ENCODE assay signal across 13 mouse cellular contexts in genomic region chr2:51986695-51987094, GRCm38 (mm10). TPM values are rescaled to one million over a fixed set of nuclear protein-coding genes. Genes with fewer than 3 reads are reported as not detected.
"Had no signal": no experiment of that assay in that cellular context is flagged by ENCODE, and none has a peak within 500 bp of the region (broad histone marks: within the 10 kb centered on the region; RNA-seq: fewer than 3 reads in every experiment).

No protein-coding gene starts in this region.

- H3K27ac ChIP-seq: kidney, embryonic 15.5 days; left cerebral cortex, adult 2 months; limb, embryonic 15.5 days; liver, embryonic 12.5 days; midbrain, embryonic 12.5 days; stomach, postnatal 0 days had no signal

- H3K4me1 ChIP-seq: midbrain, embryonic 12.5 days had no signal

- ATAC-seq: intestine, embryonic 16.5 days; liver, embryonic 12.5 days; midbrain, embryonic 16.5 days had no signal

- H3K4me2 ChIP-seq: kidney, embryonic 15.5 days; limb, embryonic 15.5 days; liver, embryonic 12.5 days; midbrain, embryonic 12.5 days had no signal

- DNase-seq: kidney, adult 2 months; kidney, postnatal 14 days; right cerebral cortex, adult 18-20 months; right cerebral cortex, postnatal 25 days had no signal

- H3K4me3 ChIP-seq: kidney, embryonic 15.5 days; left cerebral cortex, adult 2 months; limb, embryonic 15.5 days; liver, embryonic 12.5 days; midbrain, embryonic 12.5 days had no signal

- H3K36me3 ChIP-seq: kidney, embryonic 15.5 days; limb, embryonic 15.5 days; liver, embryonic 12.5 days; midbrain, embryonic 12.5 days had no signal

- H3K9ac ChIP-seq: kidney, embryonic 15.5 days; limb, embryonic 15.5 days; liver, embryonic 12.5 days; midbrain, embryonic 12.5 days had no signal

- H3K9me3 ChIP-seq: kidney, embryonic 15.5 days; limb, embryonic 15.5 days; liver, embryonic 12.5 days; midbrain, embryonic 12.5 days had no signal

- H3K27me3 ChIP-seq: kidney, embryonic 15.5 days; limb, embryonic 15.5 days; liver, embryonic 12.5 days; midbrain, embryonic 12.5 days had no signal

RNA-seq across cellular contexts. Expression of gene Tnfaip6, which starts 51.1 kb away (rescaled TPM):
- total RNA-seq: megakaryocyte-erythroid progenitor cell, adult 5-6 weeks had no signal
